Mouse (Mus musculus): ENCODE data around the gene Oxct2b.

GRCm38 (mm10) chr4:123085290-123085689 is 30.8 kb upstream of the Oxct2b start:
- TF ChIP-seq CTCF (conservative IDR thresholded peaks at IDR 0.05; ENCODE audit: low read length) (no peak), NANOG (IDR thresholded peaks at IDR 0.05; ENCODE audit: borderline replicate concordance, low read length) (no peak)

Data from E14TG2a.4 (cell line).